Mouse (Mus musculus) left cerebral cortex, adult 11 months (tissue): ENCODE data around the gene Pex19.

ENCODE experiments used
- DNase-seq: peaks from one replicate; pipeline ENCODE4 v3.0.0; 2022; ENCODE audit warnings: low spot score

The Pex19 gene

GRCm38 (mm10) chr1:172126376-172127347, at the start of gene Pex19:
Pex19 (plus strand) TSS chr1:172126755.
- peak; percentile 58 for DNase-seq

GRCm38 (mm10) chr1:172077981-172078380, 48.6 kb upstream of the Pex19 start:
- DNase-seq, result no peak

- DNase-seq, result peak; percentile 83
Measured at GRCm38 (mm10) chr1:172082101-172082898, 44.3 kb upstream of the Pex19 start, which contains the start of the genes Copa and Ncstn. Copa (plus strand) TSS chr1:172082529. Ncstn (minus strand) TSS chr1:172082795.

- DNase-seq, result no peak
Measured at GRCm38 (mm10) chr1:172082899-172083445, 43.6 kb upstream of the Pex19 start.

GRCm38 (mm10) chr1:172093522-172093921, 33.0 kb upstream of the Pex19 start:
- no peak for DNase-seq

- no peak for DNase-seq
Measured at GRCm38 (mm10) chr1:172094295-172094694, 32.3 kb upstream of the Pex19 start.

- DNase-seq, result no peak
Measured at GRCm38 (mm10) chr1:172095202-172095601, 31.4 kb upstream of the Pex19 start.

GRCm38 (mm10) chr1:172099325-172100033, 27.1 kb upstream of the Pex19 start:
- no peak for DNase-seq

- no peak for DNase-seq
Measured at GRCm38 (mm10) chr1:172103619-172104018, 22.9 kb upstream of the Pex19 start.

GRCm38 (mm10) chr1:172105101-172105500, 21.5 kb upstream of the Pex19 start:
- DNase-seq, result no peak

- no peak for DNase-seq
Measured at GRCm38 (mm10) chr1:172107777-172108477, 18.6 kb upstream of the Pex19 start.

GRCm38 (mm10) chr1:172116948-172117347, 9.6 kb upstream of the Pex19 start:
- DNase-seq, result no peak

GRCm38 (mm10) chr1:172119100-172119499, 7.5 kb upstream of the Pex19 start:
- no peak for DNase-seq

GRCm38 (mm10) chr1:172119720-172120119, 6.8 kb upstream of the Pex19 start:
- DNase-seq, result no peak

GRCm38 (mm10) chr1:172122671-172123070, 3.9 kb upstream of the Pex19 start:
- no peak for DNase-seq

GRCm38 (mm10) chr1:172124572-172124971, 2.0 kb upstream of the Pex19 start:
- DNase-seq, result no peak

- DNase-seq, result no peak
Measured at GRCm38 (mm10) chr1:172127487-172127886, 932 bp downstream of the Pex19 start.

- no peak for DNase-seq
Measured at GRCm38 (mm10) chr1:172128563-172128962, 2.0 kb downstream of the Pex19 start.

GRCm38 (mm10) chr1:172129108-172129507, 2.6 kb downstream of the Pex19 start:
- no peak for DNase-seq

GRCm38 (mm10) chr1:172129780-172130179, 3.2 kb downstream of the Pex19 start:
- no peak for DNase-seq

GRCm38 (mm10) chr1:172132319-172132718, 5.8 kb downstream of the Pex19 start:
- DNase-seq, result no peak
